Mouse (Mus musculus) limb, embryonic 12.5 days (tissue): ENCODE results near the gene Arid3b. TPM values are rescaled to one million over a fixed set of nuclear protein-coding genes. Genes with fewer than 3 reads are reported as not detected.

ENCODE experiments used
- ATAC-seq: fragments of 200-750 bp; cut with Nextera tagmentation; 2 replicates; pipeline ENCODE4 v1.8.0; 2017; ENCODE audit warnings: low read depth, moderate TSS enrichment; ENCODE audit not compliant: insufficient number of reproducible peaks, insufficient read depth, low FRiP score, low TSS enrichment
- H3K27ac ChIP-seq: fragments of 300-500 bp; sonication (generic); 2 replicates; pipeline ENCODE4 v1.5.1; 2016; ENCODE audit warnings: mild to moderate bottlenecking, moderate library complexity
- H3K27me3 ChIP-seq: fragments of 300-500 bp; sonication (generic); 2 replicates; pipeline ENCODE4 v1.6.1; 2016; ENCODE audit warnings: mild to moderate bottlenecking, moderate library complexity
- H3K36me3 ChIP-seq: fragments of 300-500 bp; sonication (generic); 2 replicates; pipeline ENCODE4 v1.6.1; 2016; ENCODE audit warnings: mild to moderate bottlenecking, moderate library complexity
- H3K4me1 ChIP-seq: fragments of 300-500 bp; sonication (generic); replicated peaks from 2 replicates; pipeline ENCODE4 v1.6.1; 2016
- H3K4me2 ChIP-seq: fragments of 300-500 bp; sonication (generic); 2 replicates; pipeline ENCODE4 v1.6.1; 2016; ENCODE audit warnings: mild to moderate bottlenecking, moderate library complexity
- H3K4me3 ChIP-seq: fragments of 300-500 bp; sonication (generic); replicated peaks from 2 replicates; pipeline ENCODE4 v1.5.1; 2016; ENCODE audit warnings: mild to moderate bottlenecking
- H3K9ac ChIP-seq: fragments of 300-500 bp; sonication (generic); replicated peaks from 2 replicates; pipeline ENCODE4 v1.6.1; 2016; ENCODE audit warnings: mild to moderate bottlenecking, moderate library complexity
- H3K9me3 ChIP-seq: fragments of 300-500 bp; sonication (generic); 2 replicates; pipeline ENCODE4 v1.6.1; 2016; ENCODE audit warnings: mild to moderate bottlenecking, moderate library complexity
- WGBS: fragments of 180-500 bp; shearing (Covaris S2); methylation state at CpG from one replicate; pipeline ENCODE4 v1.1.7; 2016; 5-methylcytosine and 5-hydroxymethylcytosine counted together
- polyA plus RNA-seq: library from polyadenylated mRNA; unstranded; fragments of >200 nt; fragmentation: Nextera tagmentation; extraction: Ambion mirVana; gene quantifications from 2 replicates; pipeline ENCODE4 v1.2.1, GENCODE M21; 2016

Arid3b gene
- polyA plus RNA-seq, 1 experiment from 2014 or later = 19.0 TPM

DNA sequence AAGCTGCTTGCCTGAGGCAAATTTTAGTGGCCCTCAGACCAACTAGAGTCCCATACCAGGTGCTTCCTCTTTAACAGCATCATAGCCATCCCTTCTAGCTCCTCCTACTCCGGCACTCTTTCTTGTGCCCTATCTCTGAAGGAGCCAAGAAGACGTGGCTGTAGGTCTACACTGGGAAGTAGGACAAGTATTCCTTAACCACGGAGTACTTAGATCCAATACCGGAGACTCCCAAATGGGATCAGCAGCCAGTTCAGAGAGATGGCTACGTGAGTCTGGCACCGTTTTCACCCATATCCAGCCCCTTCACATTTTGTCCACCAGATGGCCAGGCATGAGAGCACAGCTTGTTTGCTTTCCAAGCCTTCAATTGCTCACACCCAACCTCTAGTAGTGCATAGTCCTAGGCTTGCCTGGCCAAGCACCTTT, 74.0 kb downstream of the Arid3b start:
- 58% methylated on average over 6 of the region's 6 CpGs for WGBS
- H3K27ac ChIP-seq = no peak overlapping the region

DNA sequence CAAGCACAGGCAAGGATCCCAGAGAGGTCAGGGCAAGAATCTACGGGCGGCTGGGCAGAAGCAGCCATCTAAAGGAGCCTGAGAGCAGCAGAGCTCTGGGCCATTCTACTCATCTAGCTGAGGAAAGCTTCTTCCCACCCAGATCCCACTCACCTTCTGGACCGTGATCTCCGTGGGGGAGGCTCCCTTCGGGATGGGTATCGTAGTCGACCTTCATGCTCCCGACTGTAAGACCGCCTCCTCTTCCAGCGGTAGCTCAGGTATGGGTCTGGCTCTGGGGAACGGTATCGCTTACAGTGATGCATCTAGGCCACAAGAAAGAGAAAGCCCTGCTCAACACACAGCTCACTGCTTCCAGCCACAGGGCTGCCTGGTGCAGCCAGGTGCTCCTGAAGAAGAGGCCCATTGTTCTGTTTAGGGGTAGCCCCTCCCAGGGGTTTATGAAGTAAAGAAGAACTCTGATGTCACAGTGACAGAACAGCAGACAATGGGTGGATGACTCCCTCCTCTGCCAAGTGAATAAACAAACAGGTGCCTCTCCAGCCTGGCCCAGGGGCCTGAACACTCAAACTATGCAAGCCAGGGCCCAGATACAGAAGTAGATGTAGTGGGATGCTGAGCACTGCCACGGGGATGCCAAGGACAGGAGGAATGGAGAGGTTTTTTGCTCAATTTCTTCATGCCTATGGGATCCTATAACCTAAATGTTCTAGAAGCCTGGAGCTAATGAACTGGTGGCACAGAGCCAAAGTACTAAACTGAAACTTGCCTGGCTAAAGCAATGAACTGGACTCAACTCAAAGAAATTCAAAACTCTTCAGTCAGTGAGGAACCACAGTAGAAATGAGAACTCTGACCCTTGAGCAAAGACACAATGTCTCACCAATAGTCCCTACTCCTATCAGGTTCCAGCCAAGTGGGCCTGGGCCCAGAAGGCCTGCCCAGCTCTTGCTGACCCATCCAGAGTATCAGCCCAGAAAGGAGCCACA, 74.7 kb downstream of the Arid3b start:
- Histone ChIP-seq H3K27me3 (no peaks in the 10 kb centered on the region), H3K4me3 (0 out of 2 replicates have a peak overlapping the region, but pooled peaks have one; percentile 11), H3K9ac (no peak overlapping the region), H3K36me3 (peaks cover 52% of the 10 kb centered on the region), H3K4me2 (peak overlapping the region; percentile 97; the same call in 1 of the 2 replicates), H3K9me3 (no peaks in the 10 kb centered on the region), H3K27ac (no peak overlapping the region), H3K4me1 (peaks cover 38% of the 10 kb centered on the region)
- no peak for ATAC-seq
- 94% methylated on average over 13 of the region's 13 CpGs for WGBS

More for the DNA sequence above, 74.0 kb downstream of the Arid3b start:
- H3K4me2 ChIP-seq = peak overlapping the region; percentile 97; the same call in 1 of the 2 replicates
- H3K36me3 ChIP-seq = peaks cover 44% of the 10 kb centered on the region
- no peak overlapping the region for H3K9ac ChIP-seq
- ATAC-seq = no peak
- H3K4me3 ChIP-seq = peak overlapping the region; percentile 11; the same call in 1 of the 2 replicates
- H3K9me3 ChIP-seq = no peaks in the 10 kb centered on the region
- no peaks in the 10 kb centered on the region for H3K27me3 ChIP-seq
- H3K4me1 ChIP-seq = peaks cover 38% of the 10 kb centered on the region

DNA sequence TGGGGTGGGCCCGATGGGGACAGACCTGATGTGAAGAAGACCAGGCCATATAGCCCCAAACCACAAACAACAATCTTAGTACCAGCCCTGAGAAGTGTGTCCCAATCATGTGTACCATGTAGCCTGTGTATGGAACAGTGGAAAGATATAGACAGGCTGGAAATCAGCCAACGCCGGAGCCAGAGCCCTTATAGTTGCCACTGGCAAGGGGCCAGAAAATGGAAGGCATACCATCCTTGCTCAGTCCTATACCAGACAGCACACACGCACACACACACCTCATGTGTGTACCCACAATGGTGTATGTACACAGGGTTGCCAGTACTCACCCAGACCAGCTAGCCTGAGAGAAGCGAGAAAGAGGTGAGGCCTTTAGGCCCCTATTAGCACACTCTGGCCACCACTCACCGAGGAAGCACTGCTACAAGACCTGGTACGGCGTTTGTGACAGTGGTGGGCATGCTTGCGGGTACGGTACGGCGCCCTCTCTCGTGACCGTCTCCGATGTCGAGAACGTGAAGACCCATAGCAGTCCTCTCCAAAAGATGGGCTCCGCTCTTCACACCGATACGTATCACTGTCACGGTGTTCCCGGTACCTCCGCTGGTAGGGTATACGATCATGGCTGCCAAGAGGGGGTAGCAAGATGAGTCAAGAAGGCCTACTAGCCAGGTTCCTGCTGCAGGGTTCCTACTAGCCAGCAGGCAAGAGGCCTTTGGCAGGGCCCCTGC, 76.0 kb downstream of the Arid3b start:
- no peak overlapping the region for H3K27ac ChIP-seq
- no peak overlapping the region for H3K4me2 ChIP-seq
- WGBS = 94% methylated on average over 24 of the region's 24 CpGs
- H3K36me3 ChIP-seq = peaks cover 60% of the 10 kb centered on the region
- no peaks in the 10 kb centered on the region for H3K27me3 ChIP-seq
- no peak overlapping the region for H3K9ac ChIP-seq
- H3K9me3 ChIP-seq = no peaks in the 10 kb centered on the region
- peaks cover 30% of the 10 kb centered on the region for H3K4me1 ChIP-seq
- no peak for ATAC-seq
- no peak overlapping the region for H3K4me3 ChIP-seq

DNA sequence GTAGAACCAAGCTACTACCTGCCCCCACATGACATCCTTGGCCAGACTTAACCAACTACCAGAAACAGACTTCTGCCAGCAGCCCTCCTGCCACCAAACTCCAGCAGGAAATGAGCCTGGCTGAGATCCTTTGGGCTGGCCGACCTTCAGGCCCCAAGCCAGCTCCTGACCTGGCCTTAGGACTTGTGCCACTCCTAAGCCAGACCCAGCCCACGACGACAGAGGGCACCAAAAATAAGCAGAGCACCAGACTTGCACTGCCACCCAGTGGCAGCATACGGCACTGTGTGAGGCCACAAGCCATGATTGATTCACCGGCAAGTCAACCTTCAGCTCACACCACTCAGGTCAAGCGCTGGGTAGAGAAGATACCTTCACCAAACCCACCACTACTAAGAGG, 77.3 kb downstream of the Arid3b start:
- Histone ChIP-seq H3K4me2 (no peak overlapping the region), H3K36me3 (peaks cover 73% of the 10 kb centered on the region), H3K9ac (no peak overlapping the region), H3K27me3 (no peaks in the 10 kb centered on the region), H3K27ac (no peak overlapping the region), H3K4me3 (no peak overlapping the region), H3K9me3 (no peaks in the 10 kb centered on the region), H3K4me1 (peaks cover 30% of the 10 kb centered on the region)
- ATAC-seq = no peak
- 31% methylated on average over 6 of the region's 6 CpGs for WGBS

DNA sequence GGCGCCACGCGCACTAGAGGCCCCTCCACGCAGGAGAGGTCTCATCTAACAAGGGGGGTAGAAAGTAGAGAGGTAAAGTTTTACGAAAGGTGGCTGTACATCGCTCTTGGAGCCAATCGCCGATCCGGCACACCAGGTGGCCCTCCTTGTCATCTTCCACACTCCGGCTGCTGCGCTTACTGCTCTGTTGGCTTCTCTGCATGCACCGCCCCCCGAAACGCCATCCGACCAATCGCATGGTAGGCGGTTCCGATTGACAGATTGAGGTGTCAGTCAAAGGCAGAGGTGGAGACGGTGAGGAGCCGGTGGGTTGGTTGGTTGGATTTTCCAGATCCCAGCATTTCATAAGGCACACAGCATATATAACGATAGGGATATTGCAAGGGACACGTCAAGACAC, 78.1 kb downstream of the Arid3b start:
- Histone ChIP-seq H3K4me2 (no peak overlapping the region), H3K27ac (no peak overlapping the region), H3K9me3 (no peaks in the 10 kb centered on the region), H3K27me3 (no peaks in the 10 kb centered on the region), H3K36me3 (peaks cover 80% of the 10 kb centered on the region), H3K9ac (no peak overlapping the region), H3K4me3 (no peak overlapping the region), H3K4me1 (peaks cover 24% of the 10 kb centered on the region)
- WGBS = 93% methylated on average over 22 of the region's 22 CpGs
- no peak for ATAC-seq

DNA sequence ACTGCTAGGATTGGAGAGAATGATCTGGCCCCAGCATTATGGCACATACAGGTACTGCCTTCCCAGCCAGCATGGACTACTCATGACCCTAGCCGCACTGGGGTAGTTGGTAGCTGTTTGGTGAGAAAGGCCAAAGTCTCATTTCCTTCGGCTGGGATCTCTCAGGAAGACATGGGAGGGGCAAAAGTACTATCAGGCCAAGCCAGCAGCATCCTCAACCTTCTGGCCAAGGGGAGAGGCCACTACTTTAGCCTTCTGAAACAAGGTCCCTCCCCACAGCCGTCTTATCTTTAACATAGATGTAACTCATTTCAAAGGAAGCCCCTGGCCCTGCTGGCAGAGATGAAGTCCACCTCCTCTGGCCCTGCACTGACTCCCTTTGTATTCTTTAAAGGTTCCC, 79.0 kb downstream of the Arid3b start:
- WGBS = 93% methylated on average over 3 of the region's 3 CpGs
- H3K27ac ChIP-seq = no peak overlapping the region
- H3K4me2 ChIP-seq = no peak overlapping the region
- H3K4me3 ChIP-seq = no peak overlapping the region
- no peak overlapping the region for H3K9ac ChIP-seq
- H3K36me3 ChIP-seq = peaks cover 90% of the 10 kb centered on the region
- H3K9me3 ChIP-seq = no peaks in the 10 kb centered on the region
- peaks cover 14% of the 10 kb centered on the region for H3K4me1 ChIP-seq
- no peak for ATAC-seq
- no peaks in the 10 kb centered on the region for H3K27me3 ChIP-seq

DNA sequence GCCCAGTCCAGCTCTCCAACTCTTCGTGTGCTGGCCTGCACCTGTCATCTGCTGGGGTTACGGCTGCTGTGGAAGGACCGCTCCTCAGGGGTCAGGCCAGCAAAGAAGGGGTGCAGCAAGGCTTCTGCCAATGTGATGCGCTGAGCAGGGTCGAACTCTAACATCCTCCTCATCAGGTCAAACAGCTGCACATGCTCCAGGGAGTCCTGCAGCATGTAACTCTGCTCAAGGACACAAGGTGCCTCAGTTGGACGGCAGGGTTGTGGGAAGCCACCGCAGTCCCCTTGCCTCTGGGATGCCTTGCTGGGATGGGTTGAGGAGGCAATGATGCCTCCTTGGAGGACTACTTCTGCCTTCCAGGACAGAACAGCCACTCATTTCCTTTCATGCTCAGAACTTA, 85.7 kb downstream of the Arid3b start:
- Histone ChIP-seq H3K27me3 (no peaks in the 10 kb centered on the region), H3K4me2 (no peak overlapping the region), H3K9me3 (no peaks in the 10 kb centered on the region), H3K9ac (no peak overlapping the region), H3K4me1 (no peaks in the 10 kb centered on the region), H3K27ac (no peak overlapping the region), H3K4me3 (no peak overlapping the region), H3K36me3 (peaks cover 100% of the 10 kb centered on the region)
- ATAC-seq = no peak
- 84% methylated on average over 7 of the region's 7 CpGs for WGBS

DNA sequence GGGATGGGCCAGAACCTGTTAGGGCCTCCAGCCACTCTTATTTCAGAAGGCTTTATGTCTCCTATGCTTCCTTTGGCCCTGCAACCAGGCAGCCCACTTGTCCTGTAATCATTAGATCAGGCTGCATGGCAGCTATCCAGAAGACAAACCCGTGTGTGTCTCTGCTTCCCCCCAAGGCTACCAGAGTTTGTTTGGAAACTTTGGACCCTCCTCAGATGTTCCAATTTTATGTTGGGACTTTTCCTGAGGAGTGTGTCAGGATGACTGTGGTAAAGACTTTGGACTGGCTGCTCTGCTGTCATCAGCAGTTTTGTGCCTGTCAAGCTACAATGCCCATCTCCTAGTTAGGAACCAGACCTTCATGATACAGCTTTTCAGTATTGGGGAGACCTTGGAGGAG, 87.8 kb downstream of the Arid3b start:
- H3K4me2 ChIP-seq = no peak overlapping the region
- no peak overlapping the region for H3K4me3 ChIP-seq
- ATAC-seq = no peak
- 75% methylated on average over 1 of the region's 1 CpGs for WGBS
- H3K27ac ChIP-seq = no peak overlapping the region
- H3K27me3 ChIP-seq = no peaks in the 10 kb centered on the region
- no peaks in the 10 kb centered on the region for H3K9me3 ChIP-seq
- no peak overlapping the region for H3K9ac ChIP-seq
- peaks cover 96% of the 10 kb centered on the region for H3K36me3 ChIP-seq
- no peaks in the 10 kb centered on the region for H3K4me1 ChIP-seq

DNA sequence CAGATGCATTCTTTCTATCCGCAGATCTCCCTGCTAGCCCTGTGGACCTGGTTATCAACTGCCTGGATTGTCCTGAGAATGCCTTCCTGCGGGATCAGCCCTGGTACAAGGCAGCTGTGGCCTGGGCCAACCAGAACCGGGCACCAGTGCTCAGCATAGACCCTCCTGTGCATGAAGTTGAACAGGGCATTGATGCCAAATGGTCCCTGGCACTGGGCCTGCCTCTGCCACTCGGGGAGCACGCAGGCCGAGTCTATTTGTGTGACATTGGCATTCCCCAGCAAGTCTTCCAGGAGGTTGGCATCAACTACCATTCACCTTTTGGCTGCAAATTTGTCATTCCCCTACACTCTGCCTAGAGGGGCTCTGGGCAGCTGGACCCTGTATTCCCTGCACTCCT, 88.5 kb downstream of the Arid3b start:
- Histone ChIP-seq H3K4me2 (no peak overlapping the region), H3K4me3 (no peak overlapping the region), H3K27me3 (no peaks in the 10 kb centered on the region), H3K9ac (no peak overlapping the region), H3K36me3 (peaks cover 95% of the 10 kb centered on the region), H3K27ac (no peak overlapping the region), H3K4me1 (no peaks in the 10 kb centered on the region), H3K9me3 (no peaks in the 10 kb centered on the region)
- ATAC-seq = no peak
- WGBS = 93% methylated on average over 6 of the region's 6 CpGs

DNA sequence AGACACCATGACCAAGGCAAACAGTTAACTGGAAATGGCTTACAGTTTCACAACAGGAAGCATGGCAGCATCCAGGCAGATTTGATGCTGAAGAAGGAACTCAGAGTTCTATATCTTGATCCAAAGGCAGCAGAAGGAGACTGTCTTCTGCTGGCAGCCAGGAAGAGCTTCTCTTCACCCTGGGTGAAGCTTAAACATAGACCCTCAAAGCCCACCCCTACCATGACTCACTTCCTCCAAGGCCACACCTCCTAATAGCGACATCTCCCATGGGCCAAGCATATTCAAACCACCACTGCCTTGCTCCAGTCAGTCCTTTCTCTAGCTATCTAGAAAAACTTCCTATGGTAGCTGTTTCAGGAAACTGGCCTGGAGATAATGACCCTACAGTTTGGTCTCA, 89.5 kb downstream of the Arid3b start:
- H3K4me2 ChIP-seq = no peak overlapping the region
- WGBS = 78% methylated on average over 1 of the region's 1 CpGs
- no peak overlapping the region for H3K27ac ChIP-seq
- no peaks in the 10 kb centered on the region for H3K4me1 ChIP-seq
- H3K4me3 ChIP-seq = no peak overlapping the region
- peaks cover 95% of the 10 kb centered on the region for H3K36me3 ChIP-seq
- no peak for ATAC-seq
- no peaks in the 10 kb centered on the region for H3K27me3 ChIP-seq
- no peak overlapping the region for H3K9ac ChIP-seq
- no peaks in the 10 kb centered on the region for H3K9me3 ChIP-seq

DNA sequence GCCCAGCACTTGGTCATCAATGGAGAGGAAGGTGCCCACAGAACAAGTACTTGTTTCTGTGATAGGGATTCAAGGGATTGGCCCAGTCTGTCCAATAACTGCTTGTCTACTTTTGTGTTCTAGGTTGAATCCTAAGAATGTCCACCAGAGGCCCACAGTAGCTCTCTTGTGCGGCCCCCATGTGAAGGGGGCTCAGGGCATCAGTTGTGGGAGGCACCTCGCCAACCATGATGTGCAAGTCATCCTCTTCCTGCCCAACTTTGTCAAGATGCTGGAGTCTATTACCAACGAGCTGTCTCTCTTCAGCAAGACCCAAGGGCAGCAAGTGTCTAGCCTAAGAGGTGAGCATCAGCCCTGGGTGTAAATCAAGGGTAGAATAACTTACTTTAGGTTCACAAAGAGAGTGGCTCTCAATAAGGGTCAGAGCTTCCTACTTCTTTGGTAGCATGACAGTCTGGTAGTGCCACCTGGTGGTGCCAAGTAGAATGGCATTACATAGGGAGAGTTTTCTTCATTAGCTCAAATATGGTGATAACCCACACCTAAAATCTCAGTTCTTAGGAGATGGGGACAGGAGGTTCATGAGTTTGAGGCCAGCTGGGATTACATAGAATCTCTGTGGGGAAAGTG, 92.0 kb downstream of the Arid3b start:
- 76% methylated on average over 3 of the region's 3 CpGs for WGBS
- H3K4me1 ChIP-seq = no peaks in the 10 kb centered on the region
- ATAC-seq = no peak
- no peak overlapping the region for H3K9ac ChIP-seq
- H3K27me3 ChIP-seq = no peaks in the 10 kb centered on the region
- H3K4me2 ChIP-seq = no peak overlapping the region
- no peaks in the 10 kb centered on the region for H3K9me3 ChIP-seq
- H3K36me3 ChIP-seq = peaks cover 93% of the 10 kb centered on the region
- no peak overlapping the region for H3K27ac ChIP-seq
- no peak overlapping the region for H3K4me3 ChIP-seq
